Mouse (Mus musculus): ENCODE measurements around the gene Gfap.

- TF ChIP-seq POLR2A (IDR thresholded peaks at IDR 0.05; ENCODE audit: insufficient read length, low read depth) (no peak), TCF12 (IDR thresholded peaks at IDR 0.05; ENCODE audit: insufficient read depth, poor library complexity, severe bottlenecking) (no peak), MYOG (IDR thresholded peaks at IDR 0.05; ENCODE audit: control insufficient read depth in 1 of 3, insufficient read depth in 1 of 3, insufficient read length in 2 of 3, low read depth in 2 of 3) (no peak), MAX (IDR thresholded peaks at IDR 0.05; ENCODE audit: low read depth) (no peak), CEBPB (IDR thresholded peaks at IDR 0.05; ENCODE audit: insufficient read depth, poor library complexity, severe bottlenecking) (no peak), MYOD1 (IDR thresholded peaks at IDR 0.05; ENCODE audit: control insufficient read depth in 1 of 3, insufficient read length in 2 of 3, low read depth in 2 of 3) (no peak), SRF (IDR thresholded peaks at IDR 0.05; ENCODE audit: control insufficient read depth, insufficient read length, low read depth) (no peak), POLR2AphosphoS2 (IDR thresholded peaks at IDR 0.05; ENCODE audit: insufficient read length, low read depth) (no peak), E2F4 (IDR thresholded peaks at IDR 0.05; ENCODE audit: insufficient read depth) (no peak), TCF3 (IDR thresholded peaks at IDR 0.05; ENCODE audit: insufficient read length, low read depth) (no peak), USF1 (IDR thresholded peaks at IDR 0.05; ENCODE audit: low read depth) (no peak)
These were observed 16.0 kb downstream of the Gfap start, which contains the start of gene Fam187a for GRCm38 (mm10) chr11:102884616-102885219.

All from myocyte (in vitro differentiated cells).